Mouse (Mus musculus): Measurements from ENCODE around the gene Gpatch8.

DNA sequence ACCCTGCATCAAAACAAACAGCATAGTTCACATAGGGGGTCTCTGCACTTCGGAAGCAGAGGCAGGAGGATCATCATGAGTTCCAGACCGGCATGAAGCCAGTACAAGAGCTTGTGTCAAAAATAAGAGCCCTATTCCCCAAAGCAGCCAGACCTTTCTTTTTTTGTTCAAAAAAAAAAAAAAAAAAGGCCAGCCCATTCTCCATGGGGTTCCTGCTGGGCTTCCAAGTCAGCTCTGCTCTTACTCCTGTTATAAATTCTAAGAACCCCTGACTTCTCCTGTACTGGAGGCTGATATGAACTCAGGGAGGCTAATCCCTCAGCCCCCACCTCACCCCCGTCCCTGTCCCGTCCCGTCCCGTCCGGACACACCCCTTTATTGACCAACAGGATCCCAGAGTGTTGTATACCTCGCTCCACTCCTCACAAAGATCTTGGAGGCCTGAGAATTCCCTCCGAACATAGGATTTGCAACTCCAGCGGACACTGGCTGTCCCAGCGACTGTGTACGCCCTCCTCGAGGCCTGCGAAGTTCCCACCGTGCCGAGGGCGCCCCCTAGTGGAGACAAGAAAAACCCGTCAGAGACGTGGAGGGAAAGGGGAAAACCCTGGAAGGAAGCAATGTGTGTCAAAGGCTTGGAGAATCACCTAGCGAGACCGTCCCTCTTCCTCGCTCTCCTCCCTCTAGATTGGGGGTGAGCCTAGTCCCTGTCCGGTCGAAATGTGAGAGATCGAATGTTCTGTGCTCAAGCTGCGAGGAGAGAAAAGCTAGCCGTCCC is 22.3 kb upstream of the Gpatch8 start:
- TF ChIP-seq POLR2A (IDR thresholded peaks at IDR 0.05; ENCODE audit: control insufficient read depth, extremely low read depth, insufficient read depth, low read length, poor library complexity) = no peak
- peak; percentile 95 for TF ChIP-seq CTCF (IDR thresholded peaks at IDR 0.05; ENCODE audit: borderline replicate concordance, control insufficient read depth, extremely low read depth, insufficient read depth, low read length, poor library complexity)
